Mouse (Mus musculus): Measurements from ENCODE around the gene Stoml3. TPM values are rescaled to one million over a fixed set of nuclear protein-coding genes. Genes with fewer than 3 reads are reported as not detected.
A peak's percentile ranks its signal among the peaks of the same experiment; 100 is the strongest.

The Stoml3 gene
- total RNA-seq, 2 experiments from 2014 or later, result not detected

DNA sequence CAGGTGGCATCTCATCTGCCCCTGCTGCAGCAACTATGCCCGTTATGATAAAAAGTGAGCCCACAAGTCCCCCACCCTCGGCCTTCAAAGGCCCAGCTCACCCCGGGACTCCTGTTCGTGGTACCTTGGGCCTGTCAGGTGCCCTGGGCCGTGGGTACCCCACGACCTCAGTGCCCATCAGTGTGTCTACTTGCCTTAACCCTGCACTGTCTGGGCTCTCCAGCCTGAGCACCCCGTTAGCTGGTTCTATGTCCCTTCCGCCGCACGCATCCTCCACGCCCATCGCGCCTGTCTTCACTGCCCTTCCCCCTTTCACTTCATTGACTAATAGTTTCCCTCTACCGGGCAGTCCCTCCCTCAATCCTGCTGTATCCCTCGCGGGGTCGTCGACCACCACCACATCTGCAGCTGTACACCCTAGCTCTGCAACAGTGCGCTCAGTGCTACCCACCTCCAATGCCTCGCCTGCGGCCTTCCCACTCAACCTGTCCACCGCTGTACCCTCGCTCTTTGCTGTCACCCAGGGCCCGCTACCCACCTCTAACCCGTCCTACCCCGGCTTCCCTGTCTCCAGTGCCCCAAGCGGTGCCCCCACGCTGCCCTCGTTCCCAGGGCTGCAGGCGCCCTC, 9.9 kb upstream of the Stoml3 start:
- DNase-seq, result no peak

- no peak for DNase-seq
Observed at GRCm38 (mm10) chr3:53483414-53484059, 4.9 kb upstream of the Stoml3 start.

DNA sequence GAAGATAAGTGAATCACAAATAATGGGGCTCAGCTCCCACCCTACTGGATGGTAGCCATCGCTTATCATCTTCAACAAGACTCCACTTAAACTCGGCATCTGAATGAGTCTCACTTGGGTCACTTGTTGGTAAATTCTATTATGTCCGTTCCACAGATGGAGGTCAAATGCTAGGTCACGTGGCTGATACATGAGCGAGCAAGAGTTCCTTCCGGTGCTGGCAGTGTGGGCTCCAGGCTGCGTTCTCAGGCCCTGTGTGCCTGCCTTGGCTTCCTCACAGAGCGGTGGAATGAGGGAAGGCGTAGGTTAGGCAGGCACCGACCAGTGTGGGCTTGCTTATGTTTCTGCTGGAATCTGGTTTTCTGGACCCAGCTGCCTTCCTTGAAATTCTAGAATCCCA, 1.9 kb upstream of the Stoml3 start:
- DNase-seq, result no peak

DNA sequence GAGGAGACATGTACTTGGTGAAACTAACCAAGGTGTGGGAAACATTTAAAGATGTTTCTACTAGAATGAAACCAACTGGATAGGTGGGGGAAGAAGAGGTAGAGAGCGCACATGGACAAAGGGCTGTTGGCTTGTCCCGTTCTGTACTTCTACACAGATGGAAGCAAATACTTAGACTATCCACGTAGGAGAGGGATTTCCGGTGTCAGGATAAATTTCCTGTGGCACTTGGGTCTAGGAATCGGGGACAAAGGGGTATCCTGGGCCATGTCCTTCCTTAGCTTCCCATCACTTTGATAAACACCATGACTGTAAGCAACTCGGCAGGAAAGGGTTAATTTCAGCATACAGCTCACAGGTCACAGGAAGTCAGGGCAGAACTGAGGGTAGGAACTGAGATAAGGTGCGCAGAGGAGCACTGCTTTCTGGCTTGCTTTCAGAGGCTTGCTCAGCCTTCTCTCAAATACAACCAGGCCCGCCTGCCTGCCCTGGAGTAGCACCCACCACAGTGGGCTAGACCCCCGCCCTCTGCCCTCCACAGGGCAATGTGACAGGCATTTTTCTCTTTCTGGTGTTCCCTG, 1.4 kb upstream of the Stoml3 start:
- no peak for DNase-seq

- peak; percentile 25 for DNase-seq
Observed at GRCm38 (mm10) chr3:53498351-53498905, 10.0 kb downstream of the Stoml3 start.

- DNase-seq, result no peak
Observed at GRCm38 (mm10) chr3:53502428-53502827, 14.0 kb downstream of the Stoml3 start.

DNA sequence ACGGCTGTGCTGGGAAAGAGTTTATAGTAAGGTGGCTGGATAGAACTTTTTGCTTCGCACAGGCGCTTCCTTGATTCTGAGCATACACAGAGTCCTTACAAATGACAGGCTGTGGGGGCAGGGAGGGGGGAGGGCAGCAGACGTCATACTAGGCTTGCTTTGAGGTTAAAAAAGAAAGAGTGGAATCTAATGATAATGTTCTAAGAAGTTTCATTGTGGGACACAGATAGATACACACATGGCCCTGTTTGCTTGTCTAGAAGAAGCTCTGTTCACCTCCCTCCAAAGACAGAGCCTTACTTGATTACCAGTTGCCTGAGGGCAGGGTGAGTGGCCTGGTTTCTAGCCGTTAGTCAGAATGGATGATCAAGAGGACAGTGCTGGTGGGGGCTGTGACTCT, 24.6 kb downstream of the Stoml3 start:
- DNase-seq, result no peak

DNA sequence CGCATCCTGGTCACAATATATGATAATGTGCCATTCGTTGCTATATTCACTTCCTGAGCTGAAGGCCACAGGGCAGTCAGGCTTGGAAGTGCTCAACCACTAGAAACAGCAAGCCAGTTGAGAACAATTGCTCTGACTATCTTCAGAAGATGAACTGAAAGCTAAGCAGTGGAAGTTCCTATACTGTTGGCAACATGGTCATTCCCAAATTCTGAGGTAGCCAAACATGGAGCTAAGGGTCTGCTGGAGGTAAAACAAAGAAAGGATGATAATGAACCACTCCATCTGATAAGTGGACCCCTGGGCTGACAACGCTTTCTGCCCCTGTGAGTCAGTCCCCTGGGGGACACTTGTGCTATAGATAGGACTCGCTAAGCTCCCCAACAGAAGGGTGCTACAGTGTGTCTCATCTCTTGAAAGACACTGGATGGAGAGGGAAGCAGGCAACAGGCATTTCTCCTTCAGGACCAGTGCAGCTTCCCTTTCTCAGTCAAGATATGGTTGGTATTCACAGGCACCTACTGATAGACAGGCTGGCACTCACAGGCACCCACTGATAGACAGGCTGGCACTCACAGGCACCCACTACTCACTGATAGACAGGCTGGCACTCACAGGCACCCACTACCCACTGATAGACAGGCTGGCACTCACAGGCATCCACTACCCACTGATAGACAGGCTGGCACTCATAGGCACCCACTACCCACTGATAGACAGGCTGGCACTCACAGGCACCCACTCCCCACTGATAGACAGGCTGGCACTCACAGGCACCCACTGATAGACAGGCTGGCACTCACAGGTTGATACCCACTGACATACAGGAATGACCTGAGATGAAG, 26.0 kb downstream of the Stoml3 start:
- no peak for DNase-seq

- no peak for DNase-seq
Observed at GRCm38 (mm10) chr3:53522794-53523193, 34.3 kb downstream of the Stoml3 start.

DNA sequence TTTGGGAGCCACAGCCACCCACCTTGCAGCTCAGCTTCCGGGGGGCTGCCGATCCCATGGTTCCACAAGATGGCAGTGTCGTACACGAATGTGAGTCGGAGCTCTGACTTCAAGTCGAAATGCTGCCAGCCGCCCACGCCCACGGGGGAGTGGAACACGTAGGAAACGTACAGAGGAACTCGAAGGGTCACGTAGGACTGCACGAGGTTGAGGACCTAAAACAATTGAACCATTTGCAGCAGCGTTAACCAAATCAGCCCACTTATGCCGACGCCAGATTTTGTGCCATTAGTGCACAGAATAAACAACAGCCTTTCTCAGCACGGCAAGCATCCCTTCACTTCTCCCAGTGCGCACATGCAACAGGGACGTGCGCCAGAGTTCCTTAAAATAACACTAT, 37.3 kb downstream of the Stoml3 start:
- peak; percentile 85 for DNase-seq

DNA sequence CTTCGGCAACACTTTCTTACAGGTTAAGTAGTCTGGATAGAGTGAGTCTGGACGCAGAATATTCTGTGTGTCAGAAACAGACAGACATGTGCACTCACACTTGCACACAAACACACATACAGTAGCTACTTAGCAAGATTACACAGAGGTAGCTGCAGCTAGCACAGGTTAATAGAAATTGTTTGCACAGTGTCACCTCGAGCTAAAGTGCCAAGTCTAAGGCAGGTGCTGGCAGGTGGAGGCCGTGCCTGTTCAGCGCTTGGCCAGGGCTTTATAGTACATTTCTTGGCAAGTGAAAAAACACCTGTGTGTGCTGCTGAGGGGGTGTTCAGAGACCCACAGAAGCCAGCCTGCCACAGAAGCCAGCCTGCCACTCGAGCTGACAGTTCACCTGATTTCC, 41.9 kb downstream of the Stoml3 start:
- DNase-seq, result no peak

GRCm38 (mm10) chr3:53532091-53532490, 43.6 kb downstream of the Stoml3 start:
- DNase-seq, result no peak

DNA sequence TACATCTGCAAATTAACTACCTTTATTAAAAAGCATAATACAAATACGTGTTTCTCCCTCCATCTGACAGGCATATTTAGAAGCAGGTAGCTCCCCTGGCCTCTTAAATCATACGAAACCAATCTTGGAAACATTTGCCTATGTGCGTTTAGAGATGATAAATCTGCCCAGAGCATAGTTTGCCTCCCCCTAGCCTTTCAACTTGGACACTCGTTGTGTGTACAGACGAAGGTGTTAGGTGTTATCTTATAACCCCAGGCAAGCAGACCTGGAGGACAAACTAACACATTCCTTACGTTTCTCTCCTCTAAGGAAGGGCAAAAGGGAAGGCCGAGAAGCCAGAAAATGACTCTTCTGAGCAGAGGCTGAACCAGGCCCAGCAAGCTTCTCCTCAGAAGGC, 64.2 kb downstream of the Stoml3 start:
- DNase-seq, result no peak

GRCm38 (mm10) chr3:53555031-53555952, 66.8 kb downstream of the Stoml3 start:
- DNase-seq, result no peak

DNA sequence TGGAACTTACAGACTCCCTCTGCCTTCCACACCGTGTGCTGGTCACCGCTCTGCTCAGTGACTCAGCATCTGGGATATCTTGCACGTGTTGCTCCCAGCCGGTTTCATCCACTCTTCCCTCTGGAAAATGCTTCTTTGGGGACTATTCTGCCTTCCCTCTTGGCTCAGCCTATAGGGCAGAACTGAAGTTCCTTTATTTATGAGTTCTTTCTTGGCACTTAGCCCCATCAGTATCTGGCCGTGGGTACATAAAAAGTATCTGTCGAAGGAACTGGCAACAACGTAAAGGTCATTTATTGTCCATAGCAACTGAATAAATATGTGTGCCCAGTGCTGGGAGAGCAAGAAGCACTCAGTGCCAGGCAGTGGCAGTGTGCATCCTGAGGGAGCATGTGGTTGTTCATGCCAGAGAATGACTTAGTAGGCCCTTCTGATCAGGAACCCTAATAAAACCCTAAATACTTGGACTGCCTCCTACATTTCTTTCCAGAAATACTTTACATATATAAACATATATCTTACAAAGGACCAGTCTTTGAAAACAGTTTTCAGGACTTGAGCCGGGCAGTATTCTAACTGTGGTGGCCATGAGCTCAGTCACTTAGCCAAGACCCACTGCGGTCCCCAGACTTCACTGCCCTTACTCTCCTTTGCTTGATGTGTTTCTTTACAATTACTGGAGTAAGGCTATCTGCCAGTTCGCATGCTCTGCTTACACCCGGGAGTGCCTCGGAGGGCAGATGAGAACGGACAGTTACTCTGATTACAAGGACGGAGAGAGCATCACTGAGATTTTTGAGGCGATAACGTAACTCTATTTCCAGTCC, 69.1 kb downstream of the Stoml3 start:
- DNase-seq, result no peak

Other genes with a start within 250 kb of the Stoml3 start
- gene Nhlrc3, start 25.3 kb upstream of the Stoml3 start, total RNA-seq (2021), result 1 to 10 TPM; 9.7 TPM
- 10 to 100 TPM; 15.5 to 16.7 TPM for gene Proser1, start 25.0 kb upstream of the Stoml3 start, total RNA-seq (2021)
- 10 to 100 TPM; 20.2 to 20.7 TPM for gene Frem2, start 168.7 kb downstream of the Stoml3 start, total RNA-seq (2021)

All from heart, postnatal 4 days (tissue).